Mouse (Mus musculus) small intestine, adult 2 months (tissue): ENCODE measurements around the gene Fancc.

Experiments used
- CTCF ChIP-seq: fragments of 200-500 bp; IDR thresholded peaks from 2 replicates; pipeline ENCODE4 v1.5.1; 2012; ENCODE audit warnings: low read depth, mild to moderate bottlenecking, control low read depth, inconsistent platforms, low read length, moderate library complexity, mixed read lengths; ENCODE audit not compliant: insufficient replicate concordance, insufficient read length; ENCODE audit errors: extremely low read depth
- POLR2A ChIP-seq: fragments of 200-500 bp; IDR thresholded peaks from 2 replicates; pipeline ENCODE4 v1.6.1; 2012; ENCODE audit warnings: low read depth, mild to moderate bottlenecking, control low read depth, inconsistent platforms, low read length, moderate library complexity

GRCm38 (mm10) chr13:63290126-63290525, 207.0 kb downstream of the Fancc start:
- TF ChIP-seq POLR2A (no peak), CTCF (no peak)
